ENCODE assay signal across 19 mouse cellular contexts in the genomic region with DNA sequence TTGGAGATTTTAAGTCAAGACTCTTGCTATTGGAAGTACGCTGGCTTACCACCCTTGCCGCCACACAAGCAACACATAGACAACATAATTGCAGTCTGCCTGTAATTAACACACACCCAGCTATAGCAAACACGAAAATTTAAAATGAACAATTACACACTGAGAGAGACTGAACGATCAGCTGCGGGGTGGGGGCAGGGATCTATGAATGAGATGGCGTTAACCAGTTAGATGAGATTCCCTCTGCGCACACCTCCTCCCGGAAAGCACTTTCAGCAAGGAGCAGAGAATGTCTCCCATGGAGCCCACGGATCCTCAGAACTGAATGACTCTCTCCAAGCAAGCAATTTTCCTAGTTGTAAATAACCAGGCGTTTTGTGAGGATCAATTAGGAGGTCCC.
"Had no signal": no experiment of that assay in that cellular context is flagged by ENCODE, and none has a peak within 500 bp of the region (broad histone marks: within the 10 kb centered on the region; RNA-seq: fewer than 3 reads in every experiment).

No protein-coding gene starts in this region.

- H3K4me2 ChIP-seq: limb, embryonic 12.5 days; limb, embryonic 15.5 days; liver, embryonic 11.5 days; lung, embryonic 14.5 days; midbrain, embryonic 12.5 days; midbrain, embryonic 15.5 days; stomach, embryonic 15.5 days had no signal

- H3K27me3 ChIP-seq: limb, embryonic 12.5 days; limb, embryonic 15.5 days; midbrain, embryonic 12.5 days; midbrain, embryonic 15.5 days; stomach, embryonic 15.5 days had no signal

- H3K4me1 ChIP-seq: limb, embryonic 12.5 days had no signal

- H3K36me3 ChIP-seq: limb, embryonic 12.5 days; midbrain, embryonic 12.5 days; midbrain, embryonic 15.5 days; stomach, embryonic 15.5 days had no signal

- DNase-seq: kidney, adult 9 months; kidney, postnatal 36 days; left cerebral cortex, postnatal 4 days; liver, postnatal 0 days; lung, embryonic 14.5 days; retina, postnatal 1 day; right cerebral cortex, postnatal 25 days; spleen, adult 18-20 months; thymus, postnatal 25 days had no signal

- H3K9ac ChIP-seq: limb, embryonic 12.5 days; limb, embryonic 15.5 days; liver, embryonic 14.5 days; liver, postnatal 0 days; lung, embryonic 14.5 days; midbrain, embryonic 12.5 days; midbrain, embryonic 15.5 days; stomach, embryonic 15.5 days had no signal

- H3K27ac ChIP-seq: kidney, postnatal 0 days; limb, embryonic 12.5 days; limb, embryonic 15.5 days; liver, embryonic 14.5 days; macrophage; midbrain, embryonic 12.5 days; midbrain, embryonic 15.5 days; stomach, embryonic 15.5 days had no signal

- H3K9me3 ChIP-seq: limb, embryonic 12.5 days; limb, embryonic 15.5 days; midbrain, embryonic 15.5 days; stomach, embryonic 15.5 days had no signal

- ATAC-seq: liver, postnatal 0 days; lung, postnatal 0 days; midbrain, embryonic 15.5 days had no signal

- H3K4me3 ChIP-seq: limb, embryonic 12.5 days; limb, embryonic 15.5 days; midbrain, embryonic 12.5 days; midbrain, embryonic 15.5 days; stomach, embryonic 15.5 days had no signal
